Mouse (Mus musculus): ENCODE data around the gene Fam155a. TPM values are rescaled to one million over a fixed set of nuclear protein-coding genes. Genes with fewer than 3 reads are reported as not detected.
"Not testable (repeated sequence)": the region's sequence is repeated elsewhere in the genome, so short reads cannot be mapped to it uniquely, and the experiment has no call there.

The Fam155a gene
- polyA plus RNA-seq, 1 experiment from 2014 or later = 0.07 TPM

DNA sequence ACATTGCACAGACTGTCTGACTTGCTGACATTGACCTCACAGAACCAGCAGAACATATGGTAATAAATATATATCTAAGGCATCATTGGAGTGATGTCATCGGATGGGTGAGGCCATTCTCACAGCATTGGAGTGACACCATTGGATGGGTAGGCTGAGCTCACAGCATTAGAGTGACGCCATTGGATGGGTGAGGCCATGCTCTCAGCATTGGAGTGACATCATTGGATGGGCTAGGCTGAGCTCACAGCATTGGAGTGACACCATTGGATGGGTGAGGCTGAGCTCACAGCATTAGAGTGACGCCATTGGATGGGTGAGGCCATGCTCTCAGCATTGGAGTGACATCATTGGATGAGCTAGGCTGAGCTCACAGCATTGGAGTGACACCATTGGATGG lies 110.9 kb downstream of the Fam155a start:
- H3K27ac ChIP-seq (replicated peaks); H3K4me3 ChIP-seq (replicated peaks); H3K36me3 ChIP-seq (replicated peaks); H3K4me1 ChIP-seq (replicated peaks); ATAC-seq (ENCODE audit: insufficient read depth); H3K27me3 ChIP-seq; H3K4me2 ChIP-seq; H3K9ac ChIP-seq; H3K9me3 ChIP-seq (replicated peaks): not testable (repeated sequence)
- WGBS (ENCODE audit: insufficient replicate concordance) = 56% methylated on average over 3 of the region's 3 CpGs

DNA sequence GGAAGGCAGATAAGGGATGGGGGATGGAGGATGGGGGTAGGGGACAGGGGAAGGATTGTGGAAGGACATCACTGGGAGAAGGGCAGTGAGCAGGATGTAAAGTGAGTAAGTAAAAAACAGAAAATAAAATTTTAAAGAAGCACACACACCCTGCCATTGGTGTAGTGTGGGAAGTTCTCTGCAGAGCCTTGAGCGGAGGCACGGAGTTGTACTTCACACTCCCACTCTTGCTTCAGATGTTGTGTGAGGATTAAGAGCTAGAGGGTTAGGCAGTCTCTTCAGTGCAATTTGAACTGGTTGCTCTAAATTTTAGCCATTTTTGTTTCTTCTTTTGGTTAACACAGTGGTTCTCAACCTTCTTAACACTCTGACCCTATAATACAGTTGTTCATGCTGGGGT lies 114.1 kb downstream of the Fam155a start:
- whole genome bisulfite sequencing (ENCODE audit: insufficient replicate concordance) = 69% methylated on average over 2 of the region's 2 CpGs
- H3K27ac ChIP-seq (replicated peaks) = no peak overlapping the region
- no peaks in the 10 kb centered on the region for H3K36me3 ChIP-seq (replicated peaks)
- no peak overlapping the region for H3K9ac ChIP-seq
- H3K27me3 ChIP-seq = no peaks in the 10 kb centered on the region
- no peak overlapping the region for H3K4me3 ChIP-seq (replicated peaks)
- no peak for ATAC-seq (ENCODE audit: insufficient read depth)
- H3K4me1 ChIP-seq (replicated peaks) = no peaks in the 10 kb centered on the region
- no peaks in the 10 kb centered on the region for H3K9me3 ChIP-seq (replicated peaks)
- no peak overlapping the region for H3K4me2 ChIP-seq

DNA sequence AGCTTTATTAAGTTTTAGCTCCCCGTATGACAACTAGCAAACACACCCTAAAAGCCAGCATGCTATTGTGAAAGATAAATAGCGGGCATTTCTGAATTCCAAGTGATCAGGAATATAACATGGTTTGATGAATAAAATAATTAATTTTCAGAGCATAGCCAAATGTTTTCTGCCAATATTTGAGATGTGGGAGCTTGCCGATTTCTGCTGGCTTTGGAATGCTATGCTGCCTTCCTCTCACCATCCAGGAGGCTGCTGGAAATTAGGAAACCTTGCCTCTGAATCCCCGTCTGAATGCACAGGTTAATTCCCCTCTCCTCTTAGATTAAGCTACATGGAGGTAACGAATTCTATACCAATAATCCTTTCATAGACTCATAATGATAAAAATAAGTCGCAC lies 116.1 kb downstream of the Fam155a start:
- H3K4me1 ChIP-seq (replicated peaks) = no peaks in the 10 kb centered on the region
- WGBS (ENCODE audit: insufficient replicate concordance) = 61% methylated on average over 6 of the region's 6 CpGs
- H3K9ac ChIP-seq = no peak overlapping the region
- H3K4me3 ChIP-seq (replicated peaks) = no peak overlapping the region
- H3K36me3 ChIP-seq (replicated peaks) = no peaks in the 10 kb centered on the region
- H3K4me2 ChIP-seq = no peak overlapping the region
- no peaks in the 10 kb centered on the region for H3K27me3 ChIP-seq
- H3K9me3 ChIP-seq (replicated peaks) = no peaks in the 10 kb centered on the region
- H3K27ac ChIP-seq (replicated peaks) = no peak overlapping the region
- no peak for ATAC-seq (ENCODE audit: insufficient read depth)

DNA sequence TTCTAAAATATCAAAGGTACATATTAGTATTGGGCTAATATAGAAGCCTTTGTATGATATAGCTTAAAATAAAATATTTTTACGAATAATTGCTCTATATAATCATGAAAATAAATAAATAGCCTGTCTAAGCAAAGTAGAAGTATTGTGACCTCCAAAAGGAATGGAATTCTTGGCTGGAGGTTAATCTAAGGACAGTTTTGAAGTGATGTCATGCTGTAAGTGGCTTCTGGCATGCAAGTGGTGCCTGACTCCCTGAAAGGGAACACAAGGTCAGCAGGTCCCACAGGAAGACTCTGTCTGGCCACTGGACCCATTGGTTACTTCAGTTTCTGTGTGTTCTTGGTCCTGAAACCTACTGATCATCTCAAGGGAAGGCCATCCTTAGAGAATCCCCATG lies 117.3 kb downstream of the Fam155a start:
- no peaks in the 10 kb centered on the region for H3K27me3 ChIP-seq
- no peak overlapping the region for H3K4me2 ChIP-seq
- no peaks in the 10 kb centered on the region for H3K9me3 ChIP-seq (replicated peaks)
- H3K9ac ChIP-seq = no peak overlapping the region
- no peaks in the 10 kb centered on the region for H3K36me3 ChIP-seq (replicated peaks)
- no peak for ATAC-seq (ENCODE audit: insufficient read depth)
- no peak overlapping the region for H3K4me3 ChIP-seq (replicated peaks)
- H3K4me1 ChIP-seq (replicated peaks) = no peaks in the 10 kb centered on the region
- H3K27ac ChIP-seq (replicated peaks) = no peak overlapping the region
- 14% methylated on average over 1 of the region's 1 CpGs for WGBS (ENCODE audit: insufficient replicate concordance)

DNA sequence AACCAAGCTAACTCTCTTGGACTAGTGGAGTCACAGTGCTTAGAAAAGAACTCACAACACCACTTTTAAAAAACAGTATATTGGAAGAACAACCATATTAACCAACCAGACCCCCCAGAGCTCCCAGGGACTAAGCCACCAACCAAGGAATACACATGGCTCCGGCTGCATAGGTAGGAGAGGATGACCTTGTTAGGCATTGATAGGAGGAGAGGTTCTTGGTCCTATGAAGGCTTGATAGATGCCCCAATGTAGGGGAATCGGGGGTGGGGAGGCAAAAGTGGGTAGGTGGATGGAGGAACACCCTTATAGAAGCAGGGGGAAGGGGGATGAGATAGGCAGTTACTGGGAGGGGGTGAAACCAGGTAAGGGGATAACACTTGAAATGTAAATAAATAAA lies 132.8 kb downstream of the Fam155a start:
- Histone ChIP-seq H3K27me3 (no peaks in the 10 kb centered on the region), H3K4me3 (replicated peaks) (no peak overlapping the region), H3K36me3 (replicated peaks) (no peaks in the 10 kb centered on the region), H3K9ac (no peak overlapping the region), H3K4me1 (replicated peaks) (no peaks in the 10 kb centered on the region), H3K9me3 (replicated peaks) (no peaks in the 10 kb centered on the region), H3K4me2 (no peak overlapping the region), H3K27ac (replicated peaks) (no peak overlapping the region)
- WGBS (ENCODE audit: insufficient replicate concordance) = 52% methylated on average over 2 of the region's 2 CpGs
- no peak for ATAC-seq (ENCODE audit: insufficient read depth)

DNA sequence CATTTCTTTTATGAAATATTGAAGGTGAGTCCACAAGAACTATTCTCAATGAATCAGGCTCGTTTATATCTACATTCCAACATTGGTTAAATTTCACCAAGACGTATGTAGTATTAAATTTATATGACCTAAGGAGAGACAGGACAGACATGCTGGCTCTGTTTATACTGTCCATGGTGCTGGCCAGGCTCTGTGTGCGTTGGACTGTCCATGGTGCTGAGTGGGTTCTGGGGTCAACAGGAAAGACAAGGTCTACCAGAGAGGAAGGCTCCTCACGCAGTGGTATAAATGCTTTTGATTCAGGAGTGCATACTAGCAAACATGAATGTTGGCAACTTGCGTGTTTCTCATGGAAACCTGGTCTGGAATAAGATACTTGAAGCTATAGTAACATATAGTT lies 135.7 kb downstream of the Fam155a start:
- H3K27me3 ChIP-seq = no peaks in the 10 kb centered on the region
- H3K9me3 ChIP-seq (replicated peaks) = no peaks in the 10 kb centered on the region
- H3K4me2 ChIP-seq = no peak overlapping the region
- ATAC-seq (ENCODE audit: insufficient read depth) = no peak
- no peaks in the 10 kb centered on the region for H3K4me1 ChIP-seq (replicated peaks)
- no peaks in the 10 kb centered on the region for H3K36me3 ChIP-seq (replicated peaks)
- no peak overlapping the region for H3K9ac ChIP-seq
- H3K4me3 ChIP-seq (replicated peaks) = no peak overlapping the region
- H3K27ac ChIP-seq (replicated peaks) = no peak overlapping the region
- 50% methylated on average over 5 of the region's 5 CpGs for WGBS (ENCODE audit: insufficient replicate concordance)

DNA sequence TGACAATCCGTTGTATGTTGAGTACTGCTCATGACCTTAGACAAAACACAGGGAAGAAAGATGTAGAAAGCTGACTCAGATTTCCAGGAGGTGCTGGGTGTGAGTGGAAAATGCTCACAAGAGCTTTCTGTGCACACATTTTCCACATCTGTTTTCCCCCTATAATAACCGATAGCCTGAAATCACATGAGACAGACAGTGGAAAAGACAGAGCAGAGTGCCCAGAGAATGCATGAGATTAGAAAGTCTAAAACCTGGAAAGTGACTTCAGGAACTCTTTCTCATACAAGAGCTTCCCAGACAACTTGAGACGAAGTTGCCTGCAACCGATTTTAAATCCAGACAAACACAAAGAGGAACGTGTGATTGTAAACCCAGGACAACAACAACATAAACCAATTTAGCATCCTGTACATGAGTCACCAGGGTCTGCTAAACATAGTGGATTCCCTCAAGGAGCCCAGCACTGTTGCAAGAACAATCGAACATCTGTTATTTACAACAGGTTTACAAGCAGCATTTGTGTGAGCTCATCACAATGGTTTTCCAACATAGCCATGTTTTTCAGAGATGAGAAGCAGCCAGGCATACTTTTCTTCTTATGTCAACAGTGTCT lies 163.8 kb downstream of the Fam155a start:
- Histone ChIP-seq H3K27ac (replicated peaks) (no peak overlapping the region), H3K27me3 (no peaks in the 10 kb centered on the region), H3K36me3 (replicated peaks) (no peaks in the 10 kb centered on the region), H3K4me2 (no peak overlapping the region), H3K9me3 (replicated peaks) (no peaks in the 10 kb centered on the region), H3K9ac (no peak overlapping the region), H3K4me3 (replicated peaks) (no peak overlapping the region), H3K4me1 (replicated peaks) (no peaks in the 10 kb centered on the region)
- WGBS (ENCODE audit: insufficient replicate concordance) = 48% methylated on average over 6 of the region's 6 CpGs
- no peak for ATAC-seq (ENCODE audit: insufficient read depth)

DNA sequence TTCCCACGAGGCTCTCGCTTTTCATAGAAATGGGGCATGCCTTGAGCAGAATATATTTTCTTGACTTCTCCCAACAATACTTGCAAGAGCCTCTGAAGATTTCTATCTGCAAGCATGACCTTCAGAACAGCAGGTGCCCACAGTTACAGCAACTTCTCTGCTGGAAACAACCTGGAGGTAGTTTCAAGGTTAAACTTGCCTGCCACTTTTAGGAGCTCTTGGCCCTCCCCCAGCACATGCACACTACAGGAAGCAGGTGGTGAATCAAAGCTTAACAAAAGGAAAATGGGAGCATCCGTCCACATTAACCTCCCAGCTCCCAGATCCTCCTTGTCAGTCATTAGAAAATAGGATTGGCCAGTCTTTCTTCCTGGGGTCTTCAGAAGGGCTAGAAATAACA lies 175.0 kb downstream of the Fam155a start:
- ATAC-seq (ENCODE audit: insufficient read depth) = no peak
- Histone ChIP-seq H3K9me3 (replicated peaks) (no peaks in the 10 kb centered on the region), H3K4me2 (no peak overlapping the region), H3K9ac (no peak overlapping the region), H3K36me3 (replicated peaks) (no peaks in the 10 kb centered on the region), H3K4me3 (replicated peaks) (no peak overlapping the region), H3K27me3 (no peaks in the 10 kb centered on the region), H3K27ac (replicated peaks) (no peak overlapping the region), H3K4me1 (replicated peaks) (no peaks in the 10 kb centered on the region)
- 34% methylated on average over 3 of the region's 3 CpGs for WGBS (ENCODE audit: insufficient replicate concordance)

DNA sequence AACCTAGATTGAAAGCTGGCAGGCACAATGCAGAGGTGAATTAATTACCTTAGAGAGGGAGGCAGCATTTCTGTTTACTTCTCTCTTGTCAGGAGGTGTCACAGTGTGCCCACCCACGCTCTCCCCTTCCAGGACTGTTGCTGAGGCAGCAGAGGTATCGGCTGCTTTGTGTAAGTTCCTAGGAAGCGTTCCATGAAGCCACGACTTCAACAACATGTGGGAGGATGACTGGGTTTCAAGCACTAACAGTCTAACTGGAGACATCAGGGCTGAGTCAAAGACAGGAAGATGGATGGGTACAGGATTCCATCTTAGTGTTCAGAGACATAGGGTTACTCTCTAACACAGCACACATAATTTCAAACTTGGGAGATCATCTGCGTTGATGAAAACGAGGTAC lies 189.1 kb downstream of the Fam155a start:
- Histone ChIP-seq H3K4me1 (replicated peaks) (no peaks in the 10 kb centered on the region), H3K9me3 (replicated peaks) (no peaks in the 10 kb centered on the region), H3K27me3 (no peaks in the 10 kb centered on the region), H3K4me2 (no peak overlapping the region), H3K9ac (no peak overlapping the region), H3K4me3 (replicated peaks) (no peak overlapping the region), H3K36me3 (replicated peaks) (no peaks in the 10 kb centered on the region), H3K27ac (replicated peaks) (no peak overlapping the region)
- ATAC-seq (ENCODE audit: insufficient read depth) = no peak
- WGBS (ENCODE audit: insufficient replicate concordance) = 54% methylated on average over 6 of the region's 6 CpGs

DNA sequence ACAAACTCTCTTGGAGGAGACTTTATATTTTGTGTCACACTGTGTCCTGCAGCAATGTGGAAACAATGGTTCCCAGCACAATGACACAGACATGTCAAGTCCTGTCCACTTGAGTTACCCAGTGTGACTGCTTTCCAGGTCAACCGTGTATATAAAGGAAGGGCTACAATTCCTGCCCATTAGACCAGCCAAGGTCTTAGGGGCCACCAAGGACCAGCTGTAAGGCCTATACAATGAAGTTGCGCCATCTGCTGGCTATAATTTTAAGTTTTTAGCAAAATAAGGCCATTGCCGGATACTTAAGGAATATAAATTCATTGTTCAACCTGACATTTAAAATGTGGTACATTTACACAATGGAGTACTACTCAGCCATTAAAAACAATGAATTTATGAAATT lies 190.8 kb downstream of the Fam155a start:
- Histone ChIP-seq H3K9ac (no peak overlapping the region), H3K9me3 (replicated peaks) (no peaks in the 10 kb centered on the region), H3K4me2 (no peak overlapping the region), H3K4me1 (replicated peaks) (no peaks in the 10 kb centered on the region), H3K27me3 (no peaks in the 10 kb centered on the region), H3K4me3 (replicated peaks) (no peak overlapping the region), H3K27ac (replicated peaks) (no peak overlapping the region), H3K36me3 (replicated peaks) (no peaks in the 10 kb centered on the region)
- no peak for ATAC-seq (ENCODE audit: insufficient read depth)
- 23% methylated on average over 3 of the region's 3 CpGs for WGBS (ENCODE audit: insufficient replicate concordance)

DNA sequence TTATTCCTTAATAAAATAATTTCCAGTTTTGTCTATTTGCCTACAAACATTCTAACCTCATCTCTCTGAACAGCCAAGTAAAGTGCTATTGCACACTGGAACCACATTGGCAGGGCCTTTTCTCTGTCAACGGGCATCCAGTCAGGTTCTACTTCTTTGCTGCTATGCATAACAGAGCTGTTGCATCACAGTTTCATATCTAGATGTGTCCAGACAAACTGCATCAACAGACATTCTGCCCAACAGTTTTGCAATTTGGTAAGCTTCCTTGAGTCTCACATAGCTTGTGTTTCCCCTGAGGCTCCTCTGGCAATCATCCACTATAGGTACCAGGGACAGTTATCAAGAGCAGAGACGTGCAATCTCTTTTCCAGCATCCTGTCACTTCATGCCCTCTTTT lies 199.0 kb downstream of the Fam155a start:
- Histone ChIP-seq H3K9ac (no peak overlapping the region), H3K27ac (replicated peaks) (no peak overlapping the region), H3K4me3 (replicated peaks) (no peak overlapping the region), H3K4me1 (replicated peaks) (no peaks in the 10 kb centered on the region), H3K9me3 (replicated peaks) (no peaks in the 10 kb centered on the region), H3K36me3 (replicated peaks) (no peaks in the 10 kb centered on the region), H3K27me3 (no peaks in the 10 kb centered on the region), H3K4me2 (no peak overlapping the region)
- no peak for ATAC-seq (ENCODE audit: insufficient read depth)
- WGBS (ENCODE audit: insufficient replicate concordance) = 42% methylated on average over 2 of the region's 2 CpGs

DNA sequence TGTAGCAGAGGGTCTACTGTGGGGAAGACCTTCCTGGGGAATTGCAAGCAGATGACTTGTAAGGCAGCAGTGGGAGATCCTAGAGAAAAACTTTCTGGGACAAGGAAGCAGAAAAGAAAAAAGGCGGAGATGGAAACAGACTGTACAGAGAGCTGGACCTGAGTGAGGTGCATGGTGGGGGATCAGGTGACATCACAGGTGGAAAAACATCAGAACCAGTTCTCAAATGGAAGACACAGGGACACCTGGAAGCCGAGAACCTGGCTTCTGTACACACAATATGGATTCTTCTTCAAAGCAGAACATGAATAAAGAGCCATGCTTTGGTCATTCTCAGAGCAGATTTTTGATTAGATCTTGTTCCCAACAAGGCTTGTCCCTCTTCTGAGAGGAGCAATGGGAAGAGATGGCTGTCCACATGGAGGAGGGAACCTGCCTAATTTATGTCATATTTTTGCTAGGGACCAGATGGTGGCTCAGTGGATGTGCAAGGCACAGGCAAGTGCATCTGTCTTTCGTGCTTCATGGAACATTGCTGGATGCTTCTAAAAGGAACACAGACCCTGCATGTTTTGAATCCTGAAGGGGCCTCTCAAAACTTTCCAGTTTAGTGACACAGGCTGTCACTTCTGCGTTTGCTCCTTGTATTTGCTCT lies 201.3 kb downstream of the Fam155a start:
- Histone ChIP-seq H3K27me3 (no peaks in the 10 kb centered on the region), H3K9me3 (replicated peaks) (no peaks in the 10 kb centered on the region), H3K4me3 (replicated peaks) (no peak overlapping the region), H3K27ac (replicated peaks) (no peak overlapping the region), H3K4me1 (replicated peaks) (no peaks in the 10 kb centered on the region), H3K36me3 (replicated peaks) (no peaks in the 10 kb centered on the region), H3K4me2 (no peak overlapping the region), H3K9ac (no peak overlapping the region)
- ATAC-seq (ENCODE audit: insufficient read depth) = no peak
- 54% methylated on average over 4 of the region's 4 CpGs for WGBS (ENCODE audit: insufficient replicate concordance)
